Mouse (Mus musculus): ENCODE data around the gene Olfr984. TPM values are rescaled to one million over a fixed set of nuclear protein-coding genes. Genes with fewer than 3 reads are reported as not detected.

Olfr984 gene
- polyA plus RNA-seq (2012; rRNA removed): not detected in 2 replicates

GRCm38 (mm10) chr9:40114106-40114505 lies at the start of gene Olfr984:
Gene Olfr984, minus strand, starts transcription at chr9:40114206.
- no peak for DNase-seq (ENCODE audit: low spot score)

- DNase-seq (ENCODE audit: low spot score): no peak
Observed at GRCm38 (mm10) chr9:40155118-40155644, 41.2 kb upstream of the Olfr984 start.

DNA sequence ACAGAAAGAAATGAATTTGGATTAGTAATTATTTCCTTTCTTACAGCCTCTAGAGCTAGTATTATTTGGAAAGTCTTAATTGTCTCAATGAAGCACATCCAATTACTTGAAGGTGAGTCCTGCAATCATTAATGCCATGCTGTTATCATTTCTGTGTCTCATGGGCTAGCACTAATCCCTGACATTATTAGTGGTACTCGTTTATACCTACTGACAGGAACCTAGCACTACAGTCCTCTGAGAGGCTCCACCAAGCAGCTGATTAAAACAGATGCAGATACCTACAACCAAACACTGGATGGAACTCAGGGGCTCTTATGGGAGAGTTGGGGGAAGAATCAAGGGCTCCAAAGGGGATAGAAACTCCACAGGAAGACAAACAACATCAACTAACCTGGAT lies 27.5 kb upstream of the Olfr984 start:
- no peak for DNase-seq (ENCODE audit: low spot score)

GRCm38 (mm10) chr9:40139484-40139883 lies 25.5 kb upstream of the Olfr984 start:
- no peak for DNase-seq (ENCODE audit: low spot score)

DNA sequence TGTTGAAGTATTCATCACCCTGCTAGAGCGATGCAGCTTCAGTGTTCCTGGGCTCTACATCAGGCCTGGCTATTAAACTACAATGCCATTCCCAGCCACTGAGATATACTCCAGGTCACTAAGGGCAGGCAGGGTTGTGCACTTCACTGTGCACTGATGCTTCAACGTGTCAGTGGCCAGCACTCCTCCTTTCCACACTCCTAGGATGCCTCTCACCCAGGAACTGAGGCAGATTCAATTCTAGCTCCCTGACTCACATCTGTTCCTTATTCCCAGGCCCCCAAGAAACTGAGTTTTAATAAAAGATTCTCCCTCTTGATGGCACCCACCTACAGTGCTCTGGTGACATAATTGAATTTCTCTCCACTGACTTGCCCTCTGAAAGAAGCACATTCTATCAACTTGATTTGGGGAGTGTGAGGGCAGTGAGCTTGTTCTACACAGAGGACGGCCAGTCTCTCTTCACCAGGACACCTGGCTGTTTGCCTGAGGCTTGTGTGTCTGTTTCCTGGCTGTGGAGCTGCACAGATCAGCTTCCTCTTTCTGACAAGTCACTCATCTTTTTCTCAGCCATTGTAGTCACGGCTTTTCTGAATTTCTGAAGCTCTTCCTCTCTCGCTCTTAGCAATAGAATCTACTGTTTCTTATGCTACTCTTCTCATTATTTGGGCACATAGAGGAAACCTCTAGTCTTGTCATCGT lies 23.1 kb upstream of the Olfr984 start:
- DNase-seq (ENCODE audit: low spot score): no peak

DNA sequence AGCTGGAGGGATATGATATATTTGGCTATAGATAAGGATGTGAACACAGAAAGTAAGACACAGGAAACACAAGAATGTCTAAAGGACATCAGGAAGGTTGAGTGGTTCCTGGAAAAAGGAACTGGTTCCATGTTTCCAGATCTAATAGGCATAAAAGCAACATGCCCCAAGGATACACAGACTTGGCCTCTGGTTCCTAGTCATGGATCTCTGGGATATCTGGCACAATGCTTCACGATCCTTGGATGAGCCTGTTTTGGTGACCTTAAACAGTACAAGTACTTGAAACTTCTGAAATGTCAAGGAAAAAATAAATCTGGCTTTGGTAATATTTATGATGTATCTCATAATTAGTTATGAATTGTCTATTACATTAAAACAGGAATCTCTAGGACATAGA lies 16.6 kb upstream of the Olfr984 start:
- DNase-seq (ENCODE audit: low spot score): no peak

GRCm38 (mm10) chr9:40130084-40130483 lies 16.1 kb upstream of the Olfr984 start, which contains the start of gene Olfr985:
Gene Olfr985, minus strand, starts transcription at chr9:40130184.
- no peak for DNase-seq (ENCODE audit: low spot score)

GRCm38 (mm10) chr9:40117287-40117659 lies 3.3 kb upstream of the Olfr984 start:
- DNase-seq (ENCODE audit: low spot score): no peak

- DNase-seq (ENCODE audit: low spot score): no peak
Observed at GRCm38 (mm10) chr9:40116645-40117286, 2.8 kb upstream of the Olfr984 start.

GRCm38 (mm10) chr9:40094769-40095168 lies 19.2 kb downstream of the Olfr984 start:
- DNase-seq (ENCODE audit: low spot score): no peak

DNA sequence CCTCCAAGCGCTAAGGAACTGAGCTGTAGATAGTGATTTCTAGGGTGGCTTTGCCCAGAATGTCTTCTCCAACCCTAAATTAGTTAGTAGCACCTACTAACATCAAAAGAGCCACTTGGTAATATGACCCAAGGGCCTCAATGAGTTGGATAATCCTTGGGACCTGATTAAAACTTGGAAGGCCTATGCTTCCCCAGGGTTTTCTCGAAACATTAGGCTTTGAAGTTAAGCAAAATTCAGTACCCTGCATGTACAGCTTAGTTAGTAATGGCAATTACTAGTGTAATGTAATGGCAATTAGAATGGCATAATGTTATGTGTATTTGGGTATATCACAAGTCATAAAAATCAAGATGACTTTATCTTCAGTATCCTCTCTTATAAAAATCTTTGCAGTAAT lies 20.5 kb downstream of the Olfr984 start, which contains the start of gene Olfr983:
Gene Olfr983, minus strand, starts transcription at position 101 of the 400 bp plus-strand sequence.
- DNase-seq (ENCODE audit: low spot score): no peak

- no peak for DNase-seq (ENCODE audit: low spot score)
Observed at GRCm38 (mm10) chr9:40073529-40073928, 40.5 kb downstream of the Olfr984 start, which contains the start of gene Olfr982. Gene Olfr982, plus strand, starts transcription at chr9:40073829.

GRCm38 (mm10) chr9:40050138-40050537 lies 63.9 kb downstream of the Olfr984 start:
- DNase-seq (ENCODE audit: low spot score): no peak

Other genes starting within 250 kb of the Olfr984 start
- not detected in 2 replicates for gene Olfr972, start 247.8 kb downstream of the Olfr984 start, polyA plus RNA-seq (2012; rRNA removed)
- gene Olfr229, start 206.9 kb downstream of the Olfr984 start, polyA plus RNA-seq (2012; rRNA removed): not detected in 2 replicates
- gene Olfr974, start 176.7 kb downstream of the Olfr984 start, polyA plus RNA-seq (2012; rRNA removed): not detected in 2 replicates
- not detected in 2 replicates for gene Olfr975, start 162.2 kb downstream of the Olfr984 start, polyA plus RNA-seq (2012; rRNA removed)
- not detected in 2 replicates for gene Olfr976, start 153.1 kb downstream of the Olfr984 start, polyA plus RNA-seq (2012; rRNA removed)
- not detected in 2 replicates for gene Olfr978, start 122.1 kb downstream of the Olfr984 start, polyA plus RNA-seq (2012; rRNA removed)
- gene Olfr979, start 110.7 kb downstream of the Olfr984 start, polyA plus RNA-seq (2012; rRNA removed): not detected in 2 replicates
- not detected in 2 replicates for gene Olfr980, start 104.6 kb downstream of the Olfr984 start, polyA plus RNA-seq (2012; rRNA removed)
- not detected in 2 replicates for gene Olfr981, start 92.7 kb downstream of the Olfr984 start, polyA plus RNA-seq (2012; rRNA removed)
- not detected in 2 replicates for gene Olfr982, start 40.4 kb downstream of the Olfr984 start, polyA plus RNA-seq (2012; rRNA removed)
- not detected in 2 replicates for gene Olfr983, start 20.6 kb downstream of the Olfr984 start, polyA plus RNA-seq (2012; rRNA removed)
- gene Olfr985, start 16.0 kb upstream of the Olfr984 start, polyA plus RNA-seq (2012; rRNA removed): not detected in 2 replicates
- gene Tmem225, start 33.9 kb upstream of the Olfr984 start, polyA plus RNA-seq (2012; rRNA removed): not detected in 2 replicates
- gene Olfr986, start 66.7 kb upstream of the Olfr984 start, polyA plus RNA-seq (2012; rRNA removed): not detected in 2 replicates
- 3.2 and 3.7 TPM in 2 replicates for gene Zfp202, start 78.1 kb upstream of the Olfr984 start, polyA plus RNA-seq (2012; rRNA removed)
- gene Scn3b, start 155.0 kb upstream of the Olfr984 start, polyA plus RNA-seq (2012; rRNA removed): 1.4 and 2.0 TPM in 2 replicates

Data from urinary bladder, adult 2 months (tissue).